Mouse (Mus musculus) gastrocnemius, postnatal 14 days (tissue): ENCODE measurements at regions not wholly inside any gene's neighbourhood (a gene's known extent, or its start where the extent isn't known, plus 50 kb on each side); places are given as distances from the start of the nearest gene placed in this dataset.

Source experiments
- DNase-seq: peaks from one replicate; pipeline ENCODE4 v3.0.0; 2021; ENCODE audit warnings: mixed read lengths
- intact Hi-C: fragments of 180-260 bp; cut with DNase I; formaldehyde crosslinking; loops from one replicate; pipeline ENCODE4 v1.15.1; 2025; ENCODE audit warnings: low total_unique reads

DNA sequence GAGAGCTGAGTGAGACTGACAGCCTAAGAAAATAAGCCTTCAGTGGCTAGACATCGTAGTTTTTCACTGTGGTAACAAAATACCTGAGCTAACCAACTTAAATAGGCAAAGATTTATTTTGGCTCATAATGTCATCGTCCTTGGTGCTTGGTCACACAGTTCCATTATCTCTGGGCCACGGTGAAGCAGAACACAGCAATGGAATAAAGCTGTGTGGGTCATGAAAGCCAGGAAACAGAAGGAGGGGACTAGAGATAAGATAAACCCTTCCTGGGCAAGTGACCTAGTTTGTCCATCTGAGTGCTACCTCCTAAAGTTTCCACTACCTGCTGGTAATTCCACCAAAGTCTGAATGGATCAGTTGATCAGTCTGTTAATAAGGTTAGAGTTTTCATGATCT lies 134.8 kb upstream of the Gm5129 start:
- no peak for DNase-seq
- intact Hi-C loops = no loop called here

DNA sequence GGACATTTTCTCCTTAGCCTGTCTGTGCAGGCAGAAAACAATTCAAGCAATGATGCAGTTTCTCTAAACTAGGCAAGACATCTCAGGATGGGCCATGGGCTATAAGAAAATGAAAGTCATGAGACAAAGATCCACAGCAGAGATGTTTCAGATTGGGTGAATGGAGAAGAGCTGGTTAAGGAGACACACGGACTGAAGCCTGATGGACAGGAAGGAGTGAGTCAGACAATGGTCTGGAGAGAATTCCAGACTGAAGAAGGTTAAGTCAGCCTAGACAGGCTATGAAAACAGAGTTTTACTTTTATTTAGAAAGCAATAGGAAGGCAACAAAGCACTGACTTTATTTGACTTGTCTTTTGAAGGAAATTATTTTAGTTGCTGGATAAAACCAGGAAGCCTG lies 137.5 kb upstream of the Il6 start:
- DNase-seq = no peak
- intact Hi-C loops = no loop called here

DNA sequence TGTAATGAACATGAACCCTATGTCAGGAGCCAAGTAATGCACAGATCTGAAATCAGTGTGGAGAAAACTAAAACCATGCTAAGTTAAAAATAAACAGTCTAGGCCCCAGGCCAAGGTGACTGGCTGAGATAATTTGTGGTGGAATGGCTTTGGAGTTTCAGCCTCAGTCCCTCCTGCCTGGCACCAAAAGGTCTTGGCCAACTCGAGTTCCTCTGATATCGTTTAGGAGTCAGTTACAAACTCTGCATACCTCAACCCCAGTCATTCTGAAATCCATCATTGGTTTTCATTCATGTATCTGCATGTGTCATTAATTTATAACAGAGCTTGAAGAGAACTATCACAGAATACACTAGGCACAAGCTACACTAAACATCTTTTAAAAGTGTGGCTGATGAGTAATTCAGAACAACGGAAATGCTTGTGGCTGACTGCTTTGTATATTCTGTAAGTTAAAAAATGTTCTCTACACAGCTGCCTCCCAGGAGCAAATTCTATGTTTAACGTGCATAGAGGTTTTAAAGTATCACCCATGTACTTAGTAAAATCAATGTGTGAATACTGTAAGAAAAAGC lies 125.6 kb upstream of the Il6 start:
- DNase-seq = no peak
- intact Hi-C loops = no loop called here

DNA sequence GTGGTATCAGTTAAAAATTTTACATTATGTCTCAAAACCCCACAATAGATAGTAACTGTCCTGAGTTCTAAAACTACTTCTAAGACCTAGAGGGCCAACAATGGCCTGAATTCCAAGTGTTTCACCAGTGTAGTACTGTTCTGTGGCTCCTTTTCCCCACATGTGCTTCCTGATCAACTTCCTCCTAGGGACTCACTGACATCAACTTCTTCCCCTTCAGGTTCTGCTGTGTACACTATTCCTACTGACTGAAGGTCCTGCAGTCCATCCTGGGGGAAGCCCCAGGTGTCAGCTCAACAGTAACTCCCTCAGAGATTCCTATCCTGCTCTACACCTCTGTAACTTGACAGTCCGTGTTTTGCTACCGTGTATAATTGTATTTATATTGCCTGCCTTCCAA lies 120.6 kb upstream of the Il6 start:
- DNase-seq = no peak
- intact Hi-C loops = no loop called here

DNA sequence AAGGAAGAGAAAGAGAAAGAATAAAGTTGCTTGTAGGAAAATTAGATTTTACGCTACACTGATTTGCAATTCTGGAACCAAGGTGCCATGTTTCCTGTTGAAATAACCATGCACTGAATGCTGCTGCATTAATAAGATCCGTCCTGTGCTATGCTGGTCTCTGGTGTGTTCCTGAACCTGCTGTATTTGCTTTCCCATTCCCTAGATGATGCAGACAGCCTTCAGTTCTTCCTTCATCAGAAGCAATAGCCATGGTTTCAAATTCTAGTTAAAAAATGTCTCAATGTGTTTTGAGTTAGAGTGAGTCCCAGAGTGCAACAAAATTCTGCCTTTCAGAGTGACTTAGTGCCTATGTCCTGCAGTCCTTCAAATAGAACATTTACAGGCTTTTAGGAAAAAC lies 120.1 kb upstream of the Il6 start:
- no peak for DNase-seq
- intact Hi-C loops = no loop called here

DNA sequence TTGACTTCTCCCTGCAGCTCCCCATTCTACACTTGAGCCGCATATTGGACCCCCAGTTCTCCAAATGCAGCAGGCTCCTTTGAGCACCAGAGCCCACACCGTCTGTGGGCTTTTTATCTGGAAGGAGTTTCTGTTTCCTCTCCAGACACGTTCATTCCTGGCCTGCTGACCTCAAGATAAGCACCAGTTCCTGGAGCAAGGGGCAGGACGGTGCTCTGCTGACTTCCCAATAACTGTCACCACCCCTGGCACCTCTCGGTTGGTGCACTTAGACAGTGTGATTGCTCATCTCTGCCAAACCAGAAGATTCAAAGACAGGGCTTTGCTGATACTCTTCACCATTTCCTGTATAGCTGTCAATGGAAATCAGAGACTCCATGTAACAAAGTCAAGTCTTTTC lies 119.1 kb upstream of the Il6 start:
- no peak for DNase-seq
- intact Hi-C loops = no loop called here

DNA sequence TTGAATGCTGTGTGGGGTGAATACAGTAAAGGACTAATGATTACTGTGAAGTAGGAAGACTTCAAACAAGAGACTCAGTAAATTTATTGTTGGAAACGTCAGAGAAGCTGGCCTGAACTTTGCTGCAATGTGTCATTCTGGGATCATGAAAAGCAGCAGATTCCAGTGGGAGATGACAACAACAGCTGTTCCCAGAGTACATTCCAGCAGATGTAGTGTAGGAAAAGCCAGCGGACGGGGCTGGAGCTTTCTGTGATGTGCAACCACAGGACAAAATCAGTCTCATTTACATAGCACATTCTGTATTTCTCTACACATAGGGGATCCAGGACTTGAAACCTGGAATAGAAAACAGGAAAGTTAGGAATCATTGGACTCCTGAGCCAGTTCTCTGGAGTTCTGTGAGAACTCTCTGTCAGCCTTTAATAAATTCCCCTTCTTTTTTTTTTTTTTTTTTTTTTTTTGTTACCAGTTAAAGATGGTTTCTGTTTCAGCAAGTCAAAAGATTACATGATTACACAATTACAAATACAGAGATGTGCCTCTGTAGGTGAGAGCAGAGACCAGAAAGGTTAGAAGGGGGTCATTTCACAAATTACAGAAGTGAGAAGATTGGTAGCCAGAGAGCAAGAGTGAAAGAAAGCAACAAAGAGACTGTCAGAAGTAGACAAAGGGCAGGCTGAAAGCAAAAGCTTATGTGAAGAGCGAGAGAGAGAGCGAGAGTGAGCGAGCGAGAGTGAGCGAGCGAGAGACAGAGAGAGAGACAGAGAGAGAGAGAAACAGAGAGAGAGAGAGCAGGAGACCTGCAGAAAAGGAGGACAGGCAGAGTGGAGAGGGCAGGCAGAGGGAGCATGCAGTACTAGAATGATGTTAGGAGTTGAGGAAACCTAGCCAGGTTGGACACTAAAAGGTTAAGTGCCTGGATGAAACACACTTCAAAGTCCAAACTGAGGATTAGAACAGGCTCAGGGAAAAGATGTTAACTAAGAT lies 118.0 kb upstream of the Il6 start:
- peak; percentile 39 for DNase-seq
- intact Hi-C loops = no loop called here

DNA sequence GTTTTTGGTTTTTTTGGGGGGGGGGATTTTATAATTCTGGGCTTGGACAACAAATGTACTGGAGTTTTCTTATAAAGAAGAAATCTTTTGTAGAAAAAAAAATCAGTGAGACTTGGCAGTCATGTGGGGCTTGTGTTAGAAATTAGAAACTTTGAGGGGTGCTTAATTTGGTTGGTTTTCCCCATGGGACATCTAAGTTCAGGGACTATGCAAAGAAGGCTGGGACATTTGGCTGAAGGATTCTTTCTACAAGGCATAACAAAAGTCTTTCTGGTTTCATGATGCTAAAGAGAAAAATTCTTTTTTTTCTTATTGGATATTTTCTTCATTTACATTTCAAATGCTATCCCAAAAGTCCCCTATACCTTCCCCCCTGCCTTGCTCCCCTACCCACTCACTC lies 115.3 kb upstream of the Il6 start:
- no peak for DNase-seq
- intact Hi-C loops = no loop called here

DNA sequence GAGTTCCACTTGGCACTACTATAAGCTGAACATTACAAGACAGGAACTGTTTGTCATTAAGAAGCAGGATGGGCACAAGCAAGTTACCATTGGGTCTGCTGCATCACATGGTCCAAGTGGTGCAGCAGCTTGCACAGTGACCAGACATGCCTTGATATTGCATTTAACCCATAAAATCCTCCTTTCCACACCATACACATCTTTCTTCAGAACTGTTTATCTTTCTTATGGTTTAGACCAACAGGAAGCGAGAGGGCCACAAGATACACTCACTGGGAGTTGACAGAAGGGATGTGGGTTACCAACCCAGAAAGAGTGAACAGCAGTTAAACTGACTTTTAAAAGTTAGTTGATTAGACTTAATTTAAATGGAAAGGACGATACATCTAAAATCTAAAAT lies 111.2 kb upstream of the Il6 start:
- intact Hi-C loops = no loop called here
- no peak for DNase-seq

DNA sequence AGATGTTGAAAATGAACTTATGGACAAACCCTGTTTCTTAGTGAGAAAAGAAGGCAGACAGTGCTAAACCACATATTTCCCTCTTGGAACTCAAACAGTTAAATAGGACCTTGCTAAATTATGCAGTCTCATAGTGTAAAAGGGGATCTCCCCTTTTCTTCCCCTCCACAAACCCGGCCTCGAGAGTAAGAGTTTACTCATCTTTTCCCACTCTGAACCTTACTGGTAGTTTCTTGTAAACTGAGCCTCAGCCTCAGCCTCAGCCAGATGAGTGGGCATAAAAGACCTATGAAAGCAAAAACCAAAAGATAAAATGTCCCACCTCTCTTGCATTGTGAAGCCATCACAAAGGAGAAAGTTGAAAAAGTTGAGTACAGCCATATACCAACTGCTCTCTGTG lies 92.6 kb upstream of the Il6 start:
- intact Hi-C loops = no loop called here
- DNase-seq = no peak

DNA sequence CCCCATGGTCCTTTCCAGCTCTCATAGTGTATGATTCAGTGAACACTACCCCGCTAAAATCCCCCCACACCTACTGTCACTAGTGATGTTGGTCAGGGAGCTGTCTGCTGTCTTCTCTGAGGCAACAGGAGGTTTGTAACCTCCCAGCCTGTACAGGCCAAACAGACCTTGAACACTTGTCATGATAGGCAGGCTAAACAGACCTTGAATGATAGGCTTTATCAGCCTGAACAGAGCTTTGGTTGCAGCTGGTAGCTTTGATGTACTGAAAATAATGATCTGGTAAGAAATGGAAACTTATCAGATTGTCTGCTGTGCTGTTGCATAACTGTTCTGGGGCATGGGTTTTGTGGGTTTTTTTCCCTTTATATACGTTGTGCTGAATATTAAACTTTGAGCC lies 87.4 kb upstream of the Il6 start:
- no peak for DNase-seq
- intact Hi-C loops = no loop called here

DNA sequence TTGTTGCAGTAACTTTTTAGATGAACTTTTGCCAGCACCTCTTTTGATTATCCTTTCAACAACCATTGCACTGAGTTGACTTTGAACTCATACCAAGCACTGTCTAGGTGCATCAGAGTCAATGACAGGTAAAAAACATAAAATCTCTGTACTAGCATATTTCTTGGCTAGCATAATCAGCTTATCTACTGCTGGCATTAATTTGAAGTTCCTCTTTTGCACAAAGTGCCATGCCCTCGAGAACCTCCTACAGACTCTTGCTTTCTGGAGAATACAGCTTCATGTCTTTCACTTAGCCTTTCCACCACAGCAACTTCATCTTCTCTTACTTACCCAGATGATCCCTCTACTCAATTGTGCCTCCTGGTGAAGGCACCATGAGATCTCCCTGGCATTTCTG lies 85.3 kb upstream of the Il6 start:
- intact Hi-C loops = no loop called here
- no peak for DNase-seq

DNA sequence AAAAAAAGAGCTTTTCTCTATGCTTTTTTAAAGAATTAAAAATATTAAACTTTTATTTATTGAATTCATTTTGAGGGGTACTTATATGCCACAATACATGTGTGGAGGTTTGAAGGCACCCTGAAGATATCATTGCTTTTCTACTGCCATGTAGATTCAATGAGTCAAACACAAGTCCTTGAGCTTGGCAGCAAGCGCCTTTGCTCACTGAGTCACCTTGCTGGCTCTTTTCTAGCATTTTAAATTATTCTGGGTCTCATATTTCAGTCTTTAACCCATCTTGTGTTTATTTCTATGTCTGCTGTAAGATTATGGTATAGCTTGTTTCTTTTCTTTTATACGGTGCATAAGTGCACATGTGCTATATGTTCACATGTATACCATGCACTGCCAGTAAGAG lies 83.5 kb upstream of the Il6 start:
- intact Hi-C loops = no loop called here
- no peak for DNase-seq

DNA sequence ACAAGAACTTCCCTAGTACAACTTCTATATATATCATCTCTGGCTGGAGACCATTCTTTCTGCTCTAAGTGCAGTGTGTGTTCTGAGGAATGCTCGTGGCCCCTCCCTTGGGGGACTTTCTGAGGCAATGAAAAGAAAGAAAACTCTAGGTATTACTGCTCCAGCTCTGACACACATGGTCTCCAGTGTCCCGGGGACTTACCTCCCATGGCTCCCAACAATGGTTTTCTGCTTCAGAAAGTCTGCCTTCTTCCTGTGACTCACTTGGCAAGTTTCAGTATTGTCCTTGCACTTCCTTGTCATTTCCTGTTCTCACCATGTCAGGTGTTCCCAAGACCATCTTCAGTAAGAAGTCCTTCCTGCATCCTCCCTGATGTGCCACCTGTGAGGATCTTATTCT lies 65.7 kb upstream of the Il6 start:
- DNase-seq = no peak
- intact Hi-C loops = no loop called here

DNA sequence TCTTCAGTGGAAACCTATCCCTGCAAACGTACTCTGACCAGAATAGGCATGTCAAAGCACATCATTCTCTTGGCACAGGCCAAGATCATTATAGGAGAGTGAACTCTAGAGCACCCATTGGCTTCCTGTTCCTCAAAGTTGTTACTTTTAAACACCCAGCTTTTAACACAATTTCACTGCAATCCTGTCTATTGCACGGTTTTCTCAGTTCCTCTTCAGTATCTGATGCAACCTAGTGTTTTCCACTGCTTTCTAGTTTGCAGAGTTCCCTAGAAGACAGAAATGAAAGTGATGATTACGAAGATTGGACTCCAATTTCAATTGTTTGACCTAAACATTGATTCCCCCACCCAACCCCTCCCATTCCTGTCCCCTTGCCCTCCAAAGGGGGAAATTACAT lies 64.8 kb upstream of the Il6 start:
- DNase-seq = no peak
- intact Hi-C loops = no loop called here

DNA sequence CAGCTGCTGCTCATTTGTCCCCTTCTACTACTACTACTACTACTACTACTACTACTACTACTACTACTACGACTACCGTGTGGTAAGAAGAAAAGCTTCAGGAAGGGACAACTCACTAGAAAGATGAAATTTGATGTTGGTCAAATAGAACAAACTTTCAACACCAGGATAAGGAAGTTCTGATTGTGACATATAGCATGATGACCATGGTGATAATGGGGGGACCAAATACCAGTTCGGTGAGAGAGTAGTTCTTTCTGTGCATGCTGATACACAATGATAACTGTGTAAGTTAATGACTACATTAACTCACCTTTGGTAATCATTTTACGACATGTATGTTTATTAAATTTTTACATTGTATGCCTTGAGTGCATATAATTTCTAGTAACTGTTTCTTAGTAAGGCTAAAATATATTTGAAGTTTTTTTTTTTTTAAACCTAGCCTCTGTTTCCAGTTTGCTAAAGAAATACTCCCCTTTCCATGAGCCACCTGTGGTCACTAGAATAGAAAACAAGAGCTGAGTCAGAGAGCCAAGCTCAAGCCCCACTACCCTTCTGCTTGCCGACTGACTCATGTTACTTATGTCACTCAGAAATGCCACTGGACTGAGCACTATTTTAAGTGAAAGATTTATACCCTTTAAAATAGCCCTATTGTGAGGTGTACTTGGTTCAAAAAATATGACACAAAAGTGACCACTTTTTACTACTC lies 62.3 kb upstream of the Il6 start:
- DNase-seq = no peak
- intact Hi-C loops = no loop called here

DNA sequence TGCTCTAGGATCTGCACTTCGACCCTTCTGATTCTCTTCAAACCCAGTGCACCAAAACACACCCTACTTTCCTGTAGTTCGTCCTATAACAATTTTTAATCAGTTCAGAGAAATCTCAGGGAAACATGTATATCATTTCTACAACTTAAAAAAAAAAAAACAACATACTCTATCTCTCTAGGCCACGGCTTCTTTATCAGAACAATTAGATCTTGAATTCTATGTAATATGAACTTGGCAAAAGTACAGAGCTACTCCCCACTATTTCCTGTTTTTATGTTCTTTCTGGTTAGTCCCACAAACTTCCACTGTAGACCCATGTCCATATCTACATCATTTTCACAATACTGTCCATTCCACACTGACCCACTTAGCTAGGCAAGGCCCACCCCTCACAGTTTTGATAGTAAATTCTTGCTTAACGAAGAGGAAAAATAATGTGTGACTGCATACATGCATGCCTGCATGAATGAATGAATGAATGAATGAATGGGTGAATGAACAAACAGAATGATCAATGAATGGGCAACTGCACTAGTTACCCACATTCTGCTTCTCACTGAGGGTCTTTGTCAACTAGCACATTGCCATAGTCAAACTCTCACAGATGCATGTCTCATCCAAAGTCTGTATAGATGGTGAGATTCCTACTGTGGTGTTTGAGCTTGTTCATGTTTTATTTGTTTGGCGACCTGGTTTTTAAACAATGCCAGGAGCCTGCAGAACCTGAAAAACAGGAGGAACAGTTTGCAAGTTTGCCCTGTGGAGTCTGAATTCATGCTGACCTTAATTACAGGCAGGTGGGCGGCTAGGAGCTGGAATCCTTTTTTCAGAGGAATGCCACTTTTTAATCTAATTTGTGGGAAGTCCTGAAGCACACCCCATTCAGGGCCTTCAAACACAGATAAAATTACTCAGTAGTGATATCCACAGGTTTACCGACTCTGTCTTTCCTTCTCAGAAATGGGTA lies 61.2 kb upstream of the Il6 start:
- no peak for DNase-seq

More for the DNA sequence above, 61.2 kb upstream of the Il6 start:
- intact Hi-C loops = no loop called here
